Mouse (Mus musculus) kidney, embryonic 14.5 days (tissue): ENCODE measurements around the gene Tcf7l2. TPM values are rescaled to one million over a fixed set of nuclear protein-coding genes. Genes with fewer than 3 reads are reported as not detected.

Source experiments
- ATAC-seq: fragments of 200-750 bp; cut with Nextera tagmentation; 2 replicates; pipeline ENCODE4 v1.8.0; 2017; ENCODE audit warnings: moderate number of reproducible peaks, mild to moderate bottlenecking, moderate TSS enrichment, moderate library complexity; ENCODE audit not compliant: low FRiP score, low TSS enrichment
- H3K27ac ChIP-seq: fragments of 300-500 bp; sonication (generic); 2 replicates; pipeline ENCODE4 v1.5.1; 2014; ENCODE audit warnings: low read depth, mild to moderate bottlenecking, low read length, moderate library complexity, mixed read lengths
- H3K27me3 ChIP-seq: fragments of 300-500 bp; sonication (generic); 2 replicates; pipeline ENCODE4 v1.6.1; 2014; ENCODE audit warnings: mild to moderate bottlenecking, low read length; ENCODE audit not compliant: control insufficient read depth, insufficient read depth
- H3K36me3 ChIP-seq: fragments of 300-500 bp; sonication (generic); 2 replicates; pipeline ENCODE4 v1.6.1; 2014; ENCODE audit warnings: low read length, mixed read lengths; ENCODE audit not compliant: control insufficient read depth, insufficient read depth
- H3K4me1 ChIP-seq: fragments of 300-500 bp; sonication (generic); 2 replicates; pipeline ENCODE4 v1.6.1; 2014; ENCODE audit warnings: low read length, mixed read lengths; ENCODE audit not compliant: control insufficient read depth, insufficient read depth
- H3K4me2 ChIP-seq: fragments of 300-500 bp; sonication (generic); replicated peaks from 2 replicates; pipeline ENCODE4 v1.6.1; 2014; ENCODE audit warnings: low read depth, mild to moderate bottlenecking, low read length
- H3K4me3 ChIP-seq: fragments of 300-500 bp; sonication (generic); 2 replicates; pipeline ENCODE4 v1.5.1; 2014; ENCODE audit warnings: mild to moderate bottlenecking, low read length
- H3K9ac ChIP-seq: fragments of 300-500 bp; sonication (generic); 2 replicates; pipeline ENCODE4 v1.6.1; 2014; ENCODE audit warnings: low read depth, mild to moderate bottlenecking, low read length, moderate library complexity
- H3K9me3 ChIP-seq: fragments of 300-500 bp; sonication (generic); 2 replicates; pipeline ENCODE4 v1.6.1; 2016; ENCODE audit warnings: low read length; ENCODE audit not compliant: control insufficient read depth
- WGBS: fragments of 180-500 bp; shearing (Covaris S2); extraction: QIAGEN DNeasy Blood & Tissue Kit; methylation state at CpG from one replicate; pipeline ENCODE4 v1.1.7; 2014; 5-methylcytosine and 5-hydroxymethylcytosine counted together
- polyA plus RNA-seq: library from polyadenylated mRNA; unstranded; fragments of >200 nt; fragmentation: Nextera tagmentation; extraction: Ambion mirVana; gene quantifications from 2 replicates; pipeline ENCODE4 v1.2.1, GENCODE M21; 2014

Tcf7l2 gene
- polyA plus RNA-seq, 1 experiment from 2014 or later = 80.8 TPM

DNA sequence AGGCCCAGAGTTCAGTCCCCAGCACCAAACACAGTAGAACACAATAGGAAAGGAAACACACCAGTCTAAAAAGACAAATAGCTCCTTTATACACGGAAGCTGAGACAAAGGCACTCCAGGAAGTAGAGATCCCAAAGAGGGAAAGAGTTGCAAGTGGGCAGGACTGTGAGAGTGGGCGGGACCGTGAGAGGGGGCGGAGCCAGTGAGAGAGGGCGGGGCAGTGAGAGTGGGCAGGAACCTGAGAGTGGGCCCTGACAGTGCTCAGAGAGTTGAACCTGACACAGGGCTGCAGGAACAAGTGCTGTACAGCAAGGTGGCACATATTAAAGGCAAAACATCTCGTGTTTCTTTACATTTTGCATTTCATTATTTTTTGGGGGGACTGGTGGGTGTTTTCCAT lies 22.5 kb upstream of the Tcf7l2 start:
- Histone ChIP-seq H3K36me3 (no peaks in the 10 kb centered on the region), H3K27me3 (no peaks in the 10 kb centered on the region), H3K4me1 (no peaks in the 10 kb centered on the region), H3K27ac (no peak overlapping the region), H3K4me3 (no peak overlapping the region), H3K4me2 (no peak overlapping the region), H3K9me3 (no peaks in the 10 kb centered on the region), H3K9ac (no peak overlapping the region)
- WGBS = 72% methylated on average over 6 of the region's 6 CpGs
- no peak for ATAC-seq

GRCm38 (mm10) chr19:55719524-55720408 lies 21.9 kb upstream of the Tcf7l2 start:
- Histone ChIP-seq H3K36me3 (no peaks in the 10 kb centered on the region), H3K4me2 (no peak overlapping the region), H3K9me3 (no peaks in the 10 kb centered on the region), H3K4me1 (no peaks in the 10 kb centered on the region), H3K27me3 (no peaks in the 10 kb centered on the region), H3K9ac (no peak overlapping the region), H3K4me3 (no peak overlapping the region), H3K27ac (no peak overlapping the region)
- ATAC-seq = no peak
- 78% methylated on average over 20 of the region's 20 CpGs for WGBS

- 81% methylated on average over 16 of the region's 16 CpGs for WGBS
- H3K9me3 ChIP-seq = no peaks in the 10 kb centered on the region
- no peaks in the 10 kb centered on the region for H3K4me1 ChIP-seq
- ATAC-seq = no peak
- no peak overlapping the region for H3K27ac ChIP-seq
- H3K9ac ChIP-seq = no peak overlapping the region
- no peaks in the 10 kb centered on the region for H3K36me3 ChIP-seq
- no peak overlapping the region for H3K4me2 ChIP-seq
- no peaks in the 10 kb centered on the region for H3K27me3 ChIP-seq
- H3K4me3 ChIP-seq = no peak overlapping the region
These were observed 21.1 kb upstream of the Tcf7l2 start for GRCm38 (mm10) chr19:55720409-55721092.

- ATAC-seq = no peak
- 20% methylated on average over 6 of the region's 6 CpGs for WGBS
These were observed 19.2 kb upstream of the Tcf7l2 start for GRCm38 (mm10) chr19:55722376-55722775.

DNA sequence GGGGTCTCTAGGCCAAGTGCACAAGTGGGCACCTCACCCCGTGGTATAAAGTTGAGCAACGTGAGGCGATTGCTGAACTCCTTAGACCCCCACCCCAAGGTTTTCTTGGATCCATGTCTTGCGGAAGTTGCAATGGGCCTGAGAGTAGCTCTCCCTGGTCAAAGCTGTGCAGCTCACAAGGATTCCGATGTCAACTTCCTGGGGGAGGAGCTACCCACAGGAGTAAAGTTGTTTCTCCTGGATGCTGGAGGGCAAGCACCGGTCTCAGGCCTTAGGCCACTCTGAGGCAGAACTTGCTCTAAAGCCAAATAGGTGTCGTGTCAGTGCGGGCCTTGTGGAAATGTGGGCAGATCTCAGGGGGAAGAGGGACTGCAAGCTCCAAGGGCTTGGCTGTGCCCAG lies 12.2 kb upstream of the Tcf7l2 start:
- WGBS = 65% methylated on average over 8 of the region's 8 CpGs
- no peak overlapping the region for H3K27ac ChIP-seq
- ATAC-seq = no peak

More at GRCm38 (mm10) chr19:55722376-55722775, 19.2 kb upstream of the Tcf7l2 start:
- H3K27ac ChIP-seq = no peak overlapping the region
- H3K36me3 ChIP-seq = no peaks in the 10 kb centered on the region
- H3K9ac ChIP-seq = no peak overlapping the region
- H3K4me1 ChIP-seq = no peaks in the 10 kb centered on the region
- no peak overlapping the region for H3K4me3 ChIP-seq
- no peaks in the 10 kb centered on the region for H3K9me3 ChIP-seq
- H3K27me3 ChIP-seq = no peaks in the 10 kb centered on the region
- no peak overlapping the region for H3K4me2 ChIP-seq

DNA sequence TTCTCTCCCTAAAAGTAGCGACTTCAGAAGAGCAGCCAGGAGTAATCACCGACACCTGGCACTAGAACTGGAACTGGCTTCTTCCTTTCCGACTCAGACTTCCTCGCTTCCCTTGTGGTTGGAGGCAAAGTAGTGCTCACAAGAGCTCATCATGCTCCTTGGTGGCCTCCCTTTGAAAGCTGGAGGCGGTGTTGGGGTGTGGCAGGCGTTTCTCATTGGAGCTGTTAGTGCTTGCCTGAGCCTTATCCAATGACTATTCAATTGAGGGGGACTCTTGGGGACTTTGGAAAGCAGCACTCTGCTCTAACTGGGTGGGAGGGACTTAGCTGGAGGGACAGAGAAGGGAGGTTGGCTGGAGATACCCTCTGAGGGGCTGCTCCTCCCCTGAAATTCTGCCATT lies 9.1 kb upstream of the Tcf7l2 start:
- Histone ChIP-seq H3K9ac (no peak overlapping the region), H3K4me2 (no peak overlapping the region), H3K27ac (no peak overlapping the region), H3K27me3 (no peaks in the 10 kb centered on the region), H3K36me3 (no peaks in the 10 kb centered on the region), H3K9me3 (no peaks in the 10 kb centered on the region), H3K4me1 (peaks cover 9% of the 10 kb centered on the region; the same call in 1 of the 2 replicates), H3K4me3 (no peak overlapping the region)
- WGBS = 31% methylated on average over 6 of the region's 6 CpGs
- ATAC-seq = no peak

More for the DNA sequence above, 12.2 kb upstream of the Tcf7l2 start:
- Histone ChIP-seq H3K27me3 (no peaks in the 10 kb centered on the region), H3K4me2 (no peak overlapping the region), H3K9me3 (no peaks in the 10 kb centered on the region), H3K4me1 (peaks cover 9% of the 10 kb centered on the region; the same call in 1 of the 2 replicates), H3K4me3 (no peak overlapping the region), H3K9ac (no peak overlapping the region), H3K36me3 (no peaks in the 10 kb centered on the region)

DNA sequence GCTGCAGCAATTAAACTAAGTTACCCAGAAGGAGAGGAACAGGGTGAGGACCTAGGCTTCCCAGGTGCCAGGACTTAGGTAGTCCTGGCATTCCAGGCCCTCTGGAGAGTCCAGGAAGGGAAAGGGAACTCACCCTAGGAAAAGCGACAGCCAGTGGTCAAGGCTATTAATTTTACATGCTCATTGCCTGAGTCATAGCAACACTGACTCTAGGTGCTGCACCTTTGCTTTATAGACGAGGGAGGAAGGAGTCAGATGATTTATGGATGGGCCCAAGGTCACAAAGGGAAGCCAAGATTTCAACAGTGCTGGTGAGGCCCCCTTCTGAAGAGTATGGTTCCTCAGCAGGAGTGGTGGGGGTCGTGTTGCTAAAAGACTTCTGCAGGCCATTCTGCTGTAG lies 8.6 kb upstream of the Tcf7l2 start:
- Histone ChIP-seq H3K4me2 (no peak overlapping the region), H3K4me3 (no peak overlapping the region), H3K36me3 (no peaks in the 10 kb centered on the region), H3K9ac (no peak overlapping the region), H3K27ac (no peak overlapping the region), H3K4me1 (peaks cover 9% of the 10 kb centered on the region; the same call in 1 of the 2 replicates), H3K9me3 (no peaks in the 10 kb centered on the region), H3K27me3 (no peaks in the 10 kb centered on the region)
- 8% methylated on average over 3 of the region's 3 CpGs for WGBS
- no peak for ATAC-seq

- no peaks in the 10 kb centered on the region for H3K9me3 ChIP-seq
- no peaks in the 10 kb centered on the region for H3K27me3 ChIP-seq
- no peak for ATAC-seq
- H3K4me1 ChIP-seq = peaks cover 9% of the 10 kb centered on the region; the same call in 1 of the 2 replicates
- H3K9ac ChIP-seq = no peak overlapping the region
- no peak overlapping the region for H3K4me2 ChIP-seq
- H3K4me3 ChIP-seq = no peak overlapping the region
- H3K27ac ChIP-seq = no peak overlapping the region
- WGBS = 53% methylated on average over 6 of the region's 6 CpGs
- H3K36me3 ChIP-seq = no peaks in the 10 kb centered on the region
These were observed 5.6 kb upstream of the Tcf7l2 start for GRCm38 (mm10) chr19:55736016-55736415.

GRCm38 (mm10) chr19:55739713-55740112 lies 1.9 kb upstream of the Tcf7l2 start:
- 0 out of 2 replicates have a peak, but pooled peaks cover 1% of the 10 kb centered on the region for H3K4me1 ChIP-seq
- no peak for ATAC-seq
- H3K36me3 ChIP-seq = no peaks in the 10 kb centered on the region
- 31% methylated on average over 4 of the region's 4 CpGs for WGBS
- H3K9ac ChIP-seq = no peak overlapping the region
- no peaks in the 10 kb centered on the region for H3K27me3 ChIP-seq
- no peak overlapping the region for H3K4me3 ChIP-seq
- no peaks in the 10 kb centered on the region for H3K9me3 ChIP-seq
- no peak overlapping the region for H3K4me2 ChIP-seq
- no peak overlapping the region for H3K27ac ChIP-seq
